Mouse (Mus musculus): ENCODE results near the gene Mfap4.

GRCm38 (mm10) chr11:61497490-61497889, 12.3 kb downstream of the Mfap4 start:
- no peak for TF ChIP-seq CTCF (conservative IDR thresholded peaks at IDR 0.05; ENCODE audit: low read length)
- TF ChIP-seq POU5F1 (IDR thresholded peaks at IDR 0.05; ENCODE audit: borderline replicate concordance, low read length), result no peak

All from E14TG2a.4 (cell line).